Mouse (Mus musculus): ENCODE data around the gene Rps6ka2. TPM values are rescaled to one million over a fixed set of nuclear protein-coding genes. Genes with fewer than 3 reads are reported as not detected.

Rps6ka2 gene
- polyA plus RNA-seq, 1 experiment from 2014 or later, result 2.0 TPM

DNA sequence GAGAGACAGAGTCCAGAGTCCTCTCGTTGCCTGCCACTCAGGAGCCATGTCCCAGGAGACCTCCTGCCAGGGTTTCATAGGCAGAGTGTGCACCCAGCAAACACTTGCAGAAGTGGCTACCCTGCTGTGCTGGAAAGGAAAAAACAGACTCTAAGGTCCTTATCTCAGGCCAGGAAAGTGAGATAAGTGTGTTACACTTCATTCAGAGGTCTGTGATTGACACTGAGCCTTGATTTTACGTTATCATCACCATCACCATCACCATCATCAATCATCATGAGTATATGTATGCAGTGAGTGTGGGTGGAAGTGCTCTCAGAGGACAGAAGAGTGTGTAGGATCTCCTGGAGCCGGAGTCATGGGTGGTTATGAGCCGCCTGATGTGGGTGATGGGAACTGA is 51.4 kb downstream of the Rps6ka2 start:
- 86% methylated on average over 4 of the region's 4 CpGs for WGBS
- TF ChIP-seq EP300 (optimal IDR thresholded peaks at IDR 0.05), result no peak
- no peak for TF ChIP-seq CTCF (IDR thresholded peaks at IDR 0.05; ENCODE audit: low read depth)
- no peak for DNase-seq (ENCODE audit: low spot score)
- H3K4me2 ChIP-seq (replicated peaks; ENCODE audit: low read depth), result no peak overlapping the region
- ATAC-seq (ENCODE audit: low FRiP score, low TSS enrichment), result no peak
- H3K9ac ChIP-seq (ENCODE audit: low read length), result no peak overlapping the region
- no peaks in the 10 kb centered on the region for H3K4me1 ChIP-seq (replicated peaks; ENCODE audit: control insufficient read depth, insufficient read depth)
- no peaks in the 10 kb centered on the region for H3K36me3 ChIP-seq (ENCODE audit: control insufficient read depth, insufficient read depth, low read length)
- no peaks in the 10 kb centered on the region for H3K27me3 ChIP-seq (ENCODE audit: control insufficient read depth, insufficient read depth, low read length)
- H3K9me3 ChIP-seq (ENCODE audit: control insufficient read depth, low read length), result no peaks in the 10 kb centered on the region
- H3K27ac ChIP-seq (replicated peaks), result no peak overlapping the region
- no peak overlapping the region for H3K4me3 ChIP-seq (ENCODE audit: low read depth, low read length)

- no peak overlapping the region for H3K4me2 ChIP-seq (replicated peaks; ENCODE audit: low read depth)
- H3K9ac ChIP-seq (ENCODE audit: low read length), result no peak overlapping the region
- no peak for ATAC-seq (ENCODE audit: low FRiP score, low TSS enrichment)
- H3K27ac ChIP-seq (replicated peaks), result no peak overlapping the region
- TF ChIP-seq EP300 (optimal IDR thresholded peaks at IDR 0.05) (no peak), CTCF (IDR thresholded peaks at IDR 0.05; ENCODE audit: low read depth) (no peak)
- DNase-seq (ENCODE audit: low spot score), result no peak
- no peaks in the 10 kb centered on the region for H3K9me3 ChIP-seq (ENCODE audit: control insufficient read depth, low read length)
- WGBS, result 65% methylated on average over 3 of the region's 3 CpGs
- no peak overlapping the region for H3K4me3 ChIP-seq (ENCODE audit: low read depth, low read length)
- H3K27me3 ChIP-seq (ENCODE audit: control insufficient read depth, insufficient read depth, low read length), result no peaks in the 10 kb centered on the region
- no peaks in the 10 kb centered on the region for H3K4me1 ChIP-seq (replicated peaks; ENCODE audit: control insufficient read depth, insufficient read depth)
- no peaks in the 10 kb centered on the region for H3K36me3 ChIP-seq (ENCODE audit: control insufficient read depth, insufficient read depth, low read length)
These were observed 52.3 kb downstream of the Rps6ka2 start for GRCm38 (mm10) chr17:7222198-7222597.

DNA sequence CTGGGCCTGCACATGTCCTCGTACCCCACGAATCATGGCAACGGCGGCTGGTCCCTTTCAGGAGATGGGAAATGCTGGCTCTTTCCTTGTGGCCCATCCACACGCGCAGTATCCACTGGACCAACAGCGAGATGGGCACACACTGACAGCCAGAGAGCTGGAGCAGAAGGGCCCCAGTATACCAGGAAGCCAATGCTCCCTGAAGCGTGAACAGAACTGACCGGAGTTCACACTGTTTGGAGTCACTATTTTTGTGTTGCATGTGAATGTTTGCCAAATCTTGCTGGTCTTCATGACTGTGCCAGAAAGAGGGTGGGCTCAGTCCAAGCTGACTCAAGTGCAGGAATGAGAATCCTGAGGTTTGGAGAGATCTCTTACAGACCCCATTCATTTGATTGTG is 58.6 kb downstream of the Rps6ka2 start:
- TF ChIP-seq EP300 (optimal IDR thresholded peaks at IDR 0.05) (no peak), CTCF (IDR thresholded peaks at IDR 0.05; ENCODE audit: low read depth) (no peak)
- Histone ChIP-seq H3K36me3 (ENCODE audit: control insufficient read depth, insufficient read depth, low read length) (no peaks in the 10 kb centered on the region), H3K9me3 (ENCODE audit: control insufficient read depth, low read length) (no peaks in the 10 kb centered on the region), H3K4me2 (replicated peaks; ENCODE audit: low read depth) (no peak overlapping the region), H3K9ac (ENCODE audit: low read length) (no peak overlapping the region), H3K27ac (replicated peaks) (no peak overlapping the region), H3K4me3 (ENCODE audit: low read depth, low read length) (no peak overlapping the region), H3K27me3 (ENCODE audit: control insufficient read depth, insufficient read depth, low read length) (no peaks in the 10 kb centered on the region), H3K4me1 (replicated peaks; ENCODE audit: control insufficient read depth, insufficient read depth) (no peaks in the 10 kb centered on the region)
- 88% methylated on average over 9 of the region's 9 CpGs for WGBS
- ATAC-seq (ENCODE audit: low FRiP score, low TSS enrichment) (no peak), DNase-seq (ENCODE audit: low spot score) (no peak)

- no peak overlapping the region for H3K9ac ChIP-seq (ENCODE audit: low read length)
- ATAC-seq (ENCODE audit: low FRiP score, low TSS enrichment) (no peak), DNase-seq (ENCODE audit: low spot score) (no peak)
- H3K4me1 ChIP-seq (replicated peaks; ENCODE audit: control insufficient read depth, insufficient read depth), result no peaks in the 10 kb centered on the region
- no peak overlapping the region for H3K4me3 ChIP-seq (ENCODE audit: low read depth, low read length)
- no peak overlapping the region for H3K27ac ChIP-seq (replicated peaks)
- H3K36me3 ChIP-seq (ENCODE audit: control insufficient read depth, insufficient read depth, low read length), result no peaks in the 10 kb centered on the region
- no peaks in the 10 kb centered on the region for H3K27me3 ChIP-seq (ENCODE audit: control insufficient read depth, insufficient read depth, low read length)
- WGBS, result 83% methylated on average over 4 of the region's 4 CpGs
- H3K9me3 ChIP-seq (ENCODE audit: control insufficient read depth, low read length), result no peaks in the 10 kb centered on the region
- TF ChIP-seq CTCF (IDR thresholded peaks at IDR 0.05; ENCODE audit: low read depth) (no peak), EP300 (optimal IDR thresholded peaks at IDR 0.05) (no peak)
- H3K4me2 ChIP-seq (replicated peaks; ENCODE audit: low read depth), result no peak overlapping the region
These were observed 61.4 kb downstream of the Rps6ka2 start for GRCm38 (mm10) chr17:7231312-7231711.

GRCm38 (mm10) chr17:7231790-7232189 is 61.9 kb downstream of the Rps6ka2 start:
- no peak overlapping the region for H3K4me3 ChIP-seq (ENCODE audit: low read depth, low read length)
- ATAC-seq (ENCODE audit: low FRiP score, low TSS enrichment) (no peak), DNase-seq (ENCODE audit: low spot score) (no peak)
- WGBS, result 80% methylated on average over 8 of the region's 8 CpGs
- TF ChIP-seq EP300 (optimal IDR thresholded peaks at IDR 0.05), result no peak
- TF ChIP-seq CTCF (IDR thresholded peaks at IDR 0.05; ENCODE audit: low read depth), result no peak
- H3K36me3 ChIP-seq (ENCODE audit: control insufficient read depth, insufficient read depth, low read length), result no peaks in the 10 kb centered on the region
- H3K4me2 ChIP-seq (replicated peaks; ENCODE audit: low read depth), result no peak overlapping the region
- H3K27ac ChIP-seq (replicated peaks), result no peak overlapping the region
- no peaks in the 10 kb centered on the region for H3K4me1 ChIP-seq (replicated peaks; ENCODE audit: control insufficient read depth, insufficient read depth)
- no peaks in the 10 kb centered on the region for H3K9me3 ChIP-seq (ENCODE audit: control insufficient read depth, low read length)
- H3K9ac ChIP-seq (ENCODE audit: low read length), result no peak overlapping the region
- H3K27me3 ChIP-seq (ENCODE audit: control insufficient read depth, insufficient read depth, low read length), result no peaks in the 10 kb centered on the region

DNA sequence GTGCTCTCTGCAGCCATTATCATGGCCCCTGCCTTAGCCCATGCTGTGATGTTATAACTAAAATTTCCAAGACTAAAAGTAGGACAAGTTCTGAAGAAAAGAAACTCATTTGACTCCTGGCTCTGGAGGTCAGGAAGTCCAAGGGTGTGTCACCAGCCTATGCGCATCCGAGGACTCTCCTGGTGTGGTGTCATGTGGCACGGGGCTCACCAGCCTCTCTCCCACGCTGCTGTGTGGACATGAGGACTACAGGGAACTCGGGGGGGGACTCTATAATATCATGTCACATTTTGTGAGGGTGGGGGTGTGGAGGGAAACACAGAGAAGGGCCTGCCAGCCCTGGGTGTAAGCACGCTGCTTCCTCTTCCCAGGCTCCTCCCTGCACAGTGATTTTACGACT is 62.5 kb downstream of the Rps6ka2 start:
- TF ChIP-seq EP300 (optimal IDR thresholded peaks at IDR 0.05), result no peak
- no peak for TF ChIP-seq CTCF (IDR thresholded peaks at IDR 0.05; ENCODE audit: low read depth)
- 69% methylated on average over 7 of the region's 7 CpGs for WGBS
- ATAC-seq (ENCODE audit: low FRiP score, low TSS enrichment), result no peak

More for the DNA sequence above, 62.5 kb downstream of the Rps6ka2 start:
- Histone ChIP-seq H3K4me1 (replicated peaks; ENCODE audit: control insufficient read depth, insufficient read depth) (no peaks in the 10 kb centered on the region), H3K27me3 (ENCODE audit: control insufficient read depth, insufficient read depth, low read length) (no peaks in the 10 kb centered on the region), H3K9ac (ENCODE audit: low read length) (no peak overlapping the region), H3K36me3 (ENCODE audit: control insufficient read depth, insufficient read depth, low read length) (no peaks in the 10 kb centered on the region), H3K9me3 (ENCODE audit: control insufficient read depth, low read length) (no peaks in the 10 kb centered on the region), H3K27ac (replicated peaks) (no peak overlapping the region), H3K4me2 (replicated peaks; ENCODE audit: low read depth) (no peak overlapping the region), H3K4me3 (ENCODE audit: low read depth, low read length) (no peak overlapping the region)
- DNase-seq (ENCODE audit: low spot score), result no peak
